Mouse (Mus musculus) testis, postnatal 10 days (tissue): Measurements from ENCODE around the gene Frmd4a.
"Not testable (repeated sequence)": the region's sequence is repeated elsewhere in the genome, so short reads cannot be mapped to it uniquely, and the experiment has no call there.

ENCODE experiments used
- DNase-seq: peaks from one replicate; pipeline ENCODE4 v3.0.0; 2021; ENCODE audit warnings: low spot score

Gene Frmd4a

DNA sequence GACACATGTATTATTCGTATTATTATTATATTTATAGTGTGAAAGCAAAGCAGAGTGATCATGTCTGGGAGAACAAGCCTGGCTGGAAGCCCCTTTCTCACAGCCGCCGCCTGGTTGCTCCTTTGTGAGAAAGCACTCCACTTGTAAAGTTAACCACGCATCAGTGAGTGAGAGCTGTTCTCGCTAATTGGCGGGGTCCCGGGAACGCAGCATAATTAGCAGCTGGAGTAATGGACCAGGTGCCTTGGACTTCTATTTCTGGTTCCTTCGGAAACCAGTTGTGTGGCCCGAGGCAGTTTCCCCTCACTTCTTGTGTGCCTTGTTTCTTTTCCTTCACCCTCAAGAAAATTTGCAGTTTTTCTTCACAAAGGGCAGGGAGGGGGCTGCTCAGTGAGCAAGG is 538.7 kb downstream of the Frmd4a start:
- DNase-seq: no peak

DNA sequence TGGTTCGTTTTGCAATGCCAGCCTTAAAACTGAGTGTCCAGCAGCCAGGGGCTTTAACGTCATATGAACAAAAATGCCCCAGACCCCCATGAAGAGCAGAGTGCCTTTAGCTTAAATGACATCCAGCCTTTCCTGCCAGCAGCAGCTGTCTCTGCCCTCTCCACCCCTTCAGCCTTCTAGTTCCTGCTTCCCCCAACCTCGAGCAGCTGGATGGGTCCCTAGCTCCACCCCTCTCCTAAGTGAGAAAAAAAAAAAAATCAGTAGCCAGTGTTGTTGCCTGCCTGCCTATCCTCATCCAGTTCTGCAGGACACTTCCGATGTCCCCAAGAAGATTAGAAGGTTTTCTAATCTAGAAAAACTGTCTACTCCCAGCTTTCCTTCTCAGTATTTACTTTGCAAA is 539.5 kb downstream of the Frmd4a start:
- no peak for DNase-seq

DNA sequence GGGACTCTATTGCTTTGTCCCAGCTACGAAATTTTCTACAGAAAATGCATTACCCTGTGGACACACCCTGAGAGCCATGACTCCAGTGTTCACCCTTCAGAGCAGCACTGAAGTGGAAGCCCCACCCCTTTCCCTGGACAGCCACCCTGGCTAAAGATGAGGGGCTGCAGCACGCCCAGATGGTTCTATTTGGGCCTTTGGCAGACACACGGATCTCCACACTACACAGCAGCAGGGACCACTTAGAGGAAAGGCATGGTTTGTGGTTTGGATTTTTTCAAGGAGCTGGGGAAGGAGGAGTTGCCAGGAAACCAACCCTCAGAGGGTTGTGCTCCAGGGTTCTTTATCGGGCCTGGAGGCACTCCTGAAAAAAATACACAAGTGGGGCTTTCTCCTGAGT is 539.9 kb downstream of the Frmd4a start:
- DNase-seq: no peak

DNA sequence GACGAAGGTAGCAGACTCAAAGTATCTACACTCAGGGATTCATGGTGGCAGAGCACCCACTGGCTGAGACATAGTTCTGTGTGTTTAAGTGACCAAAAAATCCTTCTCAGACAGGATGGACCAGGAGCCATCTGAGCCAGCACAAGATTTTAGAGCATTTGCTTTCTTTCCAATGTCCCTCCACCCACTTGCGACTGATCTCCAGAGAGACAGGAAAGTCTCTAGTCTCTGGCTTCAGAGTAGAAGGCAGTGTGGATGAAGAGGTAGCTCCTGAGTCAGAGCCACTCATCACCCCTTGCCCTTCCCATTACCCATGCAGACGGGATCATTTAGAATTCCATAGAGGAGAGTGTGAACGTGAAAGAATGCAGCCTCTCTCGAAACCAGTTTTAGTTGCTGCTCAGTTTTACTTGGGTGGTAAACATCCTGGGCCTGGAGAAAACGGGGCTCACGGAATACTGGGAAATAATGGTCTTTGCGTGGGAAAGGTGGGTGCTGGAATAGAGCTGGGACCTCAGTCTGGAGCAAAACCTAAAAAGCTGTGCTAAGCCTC is 541.2 kb downstream of the Frmd4a start:
- DNase-seq: no peak

DNA sequence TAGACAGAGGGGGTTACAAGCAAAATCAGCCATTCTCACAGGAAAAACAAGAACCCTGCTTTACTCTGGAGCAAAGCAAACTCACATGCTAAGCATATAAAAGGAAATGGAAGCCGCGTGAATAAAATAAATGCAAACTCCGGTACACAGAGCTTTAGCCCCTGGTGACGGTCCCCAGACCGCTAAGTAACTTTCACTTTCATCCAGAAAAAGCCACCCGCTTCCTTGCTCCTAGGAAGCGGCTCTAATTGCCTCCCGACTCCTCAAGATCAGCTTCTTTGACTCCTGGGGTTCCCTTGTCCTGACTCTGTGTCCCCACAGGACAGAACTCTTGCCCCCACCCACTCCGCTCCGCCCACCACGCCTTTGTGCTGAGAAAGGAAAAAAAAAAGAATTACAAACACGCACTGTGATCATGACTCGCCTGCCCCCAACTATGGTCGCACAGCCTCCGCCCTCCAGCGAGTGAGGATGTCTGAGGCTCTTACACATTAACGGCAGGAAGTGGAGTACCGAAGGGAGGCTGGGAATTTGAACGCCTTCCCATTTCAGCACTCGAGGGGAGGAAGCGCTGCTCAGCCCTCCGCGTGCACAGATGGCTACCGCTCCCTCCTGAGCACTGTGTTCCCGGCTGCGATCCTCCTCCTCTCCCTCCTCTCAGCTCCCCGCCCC is 541.8 kb downstream of the Frmd4a start:
- peak; percentile 80 for DNase-seq

DNA sequence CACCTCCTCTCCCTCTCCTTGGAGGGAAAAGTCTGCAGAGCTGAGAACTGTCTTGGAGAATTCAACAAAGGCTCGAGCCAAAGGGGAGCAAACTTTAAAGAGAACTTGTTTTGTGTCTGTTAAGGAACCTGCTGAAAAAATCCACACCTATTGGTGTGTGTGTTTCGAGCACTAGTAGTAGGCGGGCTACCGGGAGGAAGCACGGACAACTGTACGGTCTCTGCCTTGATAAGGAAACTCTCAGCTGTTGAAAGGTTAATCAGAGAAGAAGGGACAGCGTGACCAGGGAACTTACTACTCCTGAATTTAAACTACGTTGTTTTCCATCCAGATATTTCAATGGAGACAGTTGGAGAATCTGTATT is 542.3 kb downstream of the Frmd4a start:
- no peak for DNase-seq

DNA sequence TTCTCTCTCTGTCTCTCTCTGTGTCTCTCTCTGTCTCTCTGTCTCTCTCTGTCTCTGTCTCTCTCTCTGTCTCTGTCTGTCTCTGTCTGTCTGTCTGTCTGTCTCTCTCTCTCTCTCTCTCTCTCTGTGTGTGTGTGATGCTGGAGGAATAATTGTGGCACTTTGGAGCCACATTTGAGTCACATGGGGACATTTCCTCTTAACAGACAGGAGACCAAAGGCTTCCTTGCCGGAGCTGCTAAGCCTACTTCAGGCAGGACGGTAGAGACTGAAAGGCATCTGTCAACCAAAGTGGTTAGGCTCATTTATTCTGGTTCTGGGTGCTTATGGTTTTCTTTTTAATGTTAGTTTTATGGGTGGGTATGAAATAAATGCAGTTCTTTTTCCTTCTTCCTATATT is 543.0 kb downstream of the Frmd4a start:
- not testable (repeated sequence) for DNase-seq

DNA sequence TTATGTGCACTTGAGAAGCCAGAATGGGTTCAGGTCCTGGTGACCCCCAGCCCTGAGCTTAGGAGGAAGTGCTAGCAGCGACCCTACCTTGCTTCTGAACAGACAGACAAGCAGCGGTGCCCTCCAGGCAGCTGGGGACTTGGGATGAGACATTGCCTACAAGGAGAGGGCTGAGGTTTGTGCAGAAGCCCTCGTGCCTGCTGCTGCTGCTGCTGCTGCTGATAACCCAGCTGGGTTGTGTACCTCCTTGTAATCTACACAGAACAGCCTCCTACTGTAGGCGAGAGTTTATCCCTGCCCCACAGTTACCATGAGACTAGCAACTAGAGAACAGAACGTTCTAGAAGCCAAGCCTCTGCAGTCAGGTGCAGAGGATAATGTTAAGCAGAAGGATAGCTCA is 543.7 kb downstream of the Frmd4a start:
- DNase-seq: no peak

DNA sequence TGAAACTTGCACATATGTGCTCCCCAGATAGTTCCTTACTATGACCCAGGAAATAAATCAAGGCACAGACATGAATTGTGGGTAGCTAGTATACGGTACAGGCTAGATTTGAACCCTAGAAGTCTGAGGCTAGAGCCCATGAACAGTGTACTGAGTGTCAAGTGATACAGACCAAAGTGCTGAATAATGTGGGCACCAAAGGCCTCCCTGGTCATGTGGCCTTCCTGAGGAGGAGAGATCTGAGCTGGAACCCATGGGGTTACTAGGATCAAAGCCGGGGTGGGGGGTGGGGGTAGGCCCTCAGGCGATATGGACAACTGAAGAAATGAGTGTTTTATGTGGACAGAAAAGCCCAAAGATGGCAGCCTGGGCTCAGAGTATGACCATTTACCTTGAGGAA is 544.9 kb downstream of the Frmd4a start:
- DNase-seq: no peak

DNA sequence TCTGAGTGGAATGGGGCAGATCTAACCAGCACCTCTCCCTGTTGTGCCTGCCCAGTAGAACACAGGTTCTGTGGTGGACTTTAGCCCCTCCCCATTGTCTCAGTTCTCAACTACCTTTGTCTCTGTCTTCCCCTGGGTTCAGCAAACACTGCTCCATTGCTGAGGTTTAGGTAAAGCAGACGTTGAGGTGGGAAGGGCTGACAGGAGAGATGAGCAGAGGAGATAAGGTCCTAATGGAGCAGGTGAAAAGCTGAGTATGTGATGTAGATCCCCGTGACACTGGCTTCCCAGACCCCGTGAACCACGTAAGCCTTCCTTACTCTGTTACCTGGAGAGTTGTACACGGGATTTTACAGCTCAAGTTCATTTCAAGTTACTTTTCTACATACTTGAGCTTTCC is 545.3 kb downstream of the Frmd4a start:
- DNase-seq: no peak

DNA sequence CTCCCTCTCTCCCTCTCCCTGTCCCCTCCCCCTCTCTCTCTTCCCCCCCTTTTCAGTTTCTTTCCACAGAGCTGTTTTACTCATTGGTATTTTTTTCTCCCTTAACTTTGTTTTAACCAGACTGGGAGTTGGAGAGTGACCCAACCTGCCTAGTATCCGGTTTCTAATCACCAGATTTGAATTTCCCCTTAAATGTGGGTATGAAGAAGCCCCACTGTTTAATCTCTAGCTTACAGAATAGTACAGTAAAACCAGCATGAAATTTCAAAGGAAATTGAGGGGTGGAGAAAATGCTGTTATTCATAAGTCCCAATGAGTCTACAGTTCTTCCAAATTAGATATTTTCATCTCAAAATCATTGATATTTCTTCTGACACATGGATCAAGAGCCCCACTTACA is 545.8 kb downstream of the Frmd4a start:
- no peak for DNase-seq

DNA sequence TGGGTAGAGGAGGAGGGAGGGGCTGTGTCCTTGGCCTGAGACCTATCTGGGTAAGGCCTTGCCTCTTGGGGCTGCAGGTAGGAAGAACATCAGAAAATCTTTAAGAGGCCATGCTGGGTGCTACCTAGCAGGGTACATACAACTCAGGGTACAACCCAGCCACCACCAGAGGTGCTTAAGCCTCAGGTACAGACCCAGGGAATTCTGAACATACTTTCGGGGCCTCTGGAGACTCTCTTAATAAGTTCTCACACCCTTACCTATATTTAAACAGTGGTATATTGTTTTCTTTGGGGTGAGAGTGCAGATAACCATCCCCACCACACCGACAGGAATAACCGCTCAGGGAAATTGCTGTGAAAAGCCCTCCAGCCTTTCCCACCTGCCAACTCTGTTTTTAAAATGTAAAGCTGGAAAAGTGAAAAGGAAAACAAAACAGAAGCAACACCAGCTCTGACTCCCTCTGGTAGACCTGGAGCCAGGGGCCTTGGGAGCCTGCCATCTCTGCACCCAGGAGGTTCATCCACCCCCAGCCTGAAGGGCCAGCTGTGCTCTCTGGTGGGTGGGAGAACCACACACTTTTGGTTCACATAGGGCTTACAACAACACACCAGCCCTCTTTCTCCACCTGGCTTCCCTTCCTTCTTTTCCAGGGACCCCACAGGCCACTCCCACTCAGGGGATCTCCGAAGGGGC is 548.9 kb downstream of the Frmd4a start:
- no peak for DNase-seq

DNA sequence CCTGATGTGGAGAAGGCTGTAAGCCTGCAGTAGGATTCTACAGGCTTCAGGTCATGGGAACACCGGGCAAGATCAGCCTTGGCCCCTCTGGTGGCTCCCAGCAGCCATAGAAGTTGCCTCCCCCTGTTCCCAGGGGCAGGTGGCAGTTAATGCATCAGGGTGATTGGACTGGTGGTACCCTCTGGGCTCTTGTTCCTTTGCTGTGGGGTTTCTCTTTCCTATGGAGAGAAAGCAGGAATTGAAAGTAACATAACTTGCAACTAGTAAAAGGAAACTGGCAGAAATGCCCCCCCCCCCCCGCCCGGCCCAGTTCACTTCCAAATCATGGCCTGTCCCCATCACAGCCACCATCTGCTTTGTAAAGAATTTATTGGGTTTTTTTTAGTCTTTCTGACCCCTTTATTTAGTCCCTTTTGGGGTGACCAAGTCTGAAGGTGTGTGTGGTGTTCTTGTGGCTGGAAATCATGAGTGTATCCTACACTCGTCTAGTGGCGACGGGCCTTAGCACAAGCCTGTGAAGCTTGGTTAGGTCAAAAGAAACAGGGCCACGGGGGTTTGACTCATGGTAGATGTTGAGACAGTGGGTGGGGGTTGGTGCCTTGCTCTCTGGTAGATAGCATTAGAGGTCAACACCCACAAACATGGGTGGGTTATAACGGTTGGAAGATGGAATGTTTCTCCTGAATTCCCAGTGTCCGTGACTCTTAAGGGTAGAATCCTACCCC is 549.6 kb downstream of the Frmd4a start:
- no peak for DNase-seq

DNA sequence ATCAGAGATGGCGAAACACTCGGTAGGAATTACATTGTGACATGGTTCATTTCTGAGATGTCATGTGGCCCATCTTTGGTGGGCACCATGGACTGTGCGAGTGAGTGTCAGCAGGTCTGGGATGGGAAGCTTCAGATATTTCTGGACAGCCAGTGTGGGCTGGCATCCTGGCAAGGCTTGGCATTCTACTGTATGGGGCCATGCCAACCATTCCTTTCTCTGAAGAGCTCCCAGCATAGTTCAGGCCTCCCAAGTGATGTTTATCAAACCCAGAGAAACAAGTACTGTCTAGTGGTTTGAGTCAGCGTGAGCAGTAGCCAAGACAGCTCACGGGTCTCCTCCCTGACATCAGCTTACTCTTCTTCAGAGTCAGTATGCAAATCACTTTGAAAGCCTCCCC is 551.5 kb downstream of the Frmd4a start:
- DNase-seq: no peak

DNA sequence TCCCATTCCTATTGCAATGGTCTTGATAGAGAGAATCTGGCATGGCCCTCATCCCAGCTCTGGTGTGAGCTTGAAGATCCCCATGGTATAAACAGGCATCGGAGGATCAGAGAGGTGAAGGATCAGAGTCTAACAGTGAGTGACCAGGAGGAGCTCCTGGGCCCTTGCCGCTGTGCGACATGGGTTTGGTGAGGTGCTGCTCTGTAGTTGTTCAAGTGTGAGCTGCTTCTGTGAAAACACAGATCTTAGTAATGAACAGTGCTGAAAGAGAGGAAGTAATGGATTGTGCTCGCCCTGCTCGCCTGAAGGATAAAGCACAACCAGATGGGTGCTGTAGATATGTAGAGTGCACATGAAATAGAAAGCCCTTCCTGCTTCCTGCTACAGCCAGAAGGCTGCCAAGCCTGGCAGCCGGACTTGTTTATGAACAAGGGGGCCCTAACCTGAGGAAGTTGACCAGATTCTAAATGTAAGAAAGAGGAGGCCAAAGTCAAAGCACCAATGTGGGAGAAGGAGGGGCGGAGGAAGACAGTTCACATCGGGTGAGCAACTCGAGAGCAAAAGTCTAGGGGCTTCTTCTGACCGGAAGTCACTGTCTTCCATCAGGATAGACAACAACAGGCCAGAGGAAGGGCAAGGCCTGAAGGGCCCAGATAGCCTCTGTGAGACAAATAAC is 552.8 kb downstream of the Frmd4a start:
- DNase-seq: no peak

DNA sequence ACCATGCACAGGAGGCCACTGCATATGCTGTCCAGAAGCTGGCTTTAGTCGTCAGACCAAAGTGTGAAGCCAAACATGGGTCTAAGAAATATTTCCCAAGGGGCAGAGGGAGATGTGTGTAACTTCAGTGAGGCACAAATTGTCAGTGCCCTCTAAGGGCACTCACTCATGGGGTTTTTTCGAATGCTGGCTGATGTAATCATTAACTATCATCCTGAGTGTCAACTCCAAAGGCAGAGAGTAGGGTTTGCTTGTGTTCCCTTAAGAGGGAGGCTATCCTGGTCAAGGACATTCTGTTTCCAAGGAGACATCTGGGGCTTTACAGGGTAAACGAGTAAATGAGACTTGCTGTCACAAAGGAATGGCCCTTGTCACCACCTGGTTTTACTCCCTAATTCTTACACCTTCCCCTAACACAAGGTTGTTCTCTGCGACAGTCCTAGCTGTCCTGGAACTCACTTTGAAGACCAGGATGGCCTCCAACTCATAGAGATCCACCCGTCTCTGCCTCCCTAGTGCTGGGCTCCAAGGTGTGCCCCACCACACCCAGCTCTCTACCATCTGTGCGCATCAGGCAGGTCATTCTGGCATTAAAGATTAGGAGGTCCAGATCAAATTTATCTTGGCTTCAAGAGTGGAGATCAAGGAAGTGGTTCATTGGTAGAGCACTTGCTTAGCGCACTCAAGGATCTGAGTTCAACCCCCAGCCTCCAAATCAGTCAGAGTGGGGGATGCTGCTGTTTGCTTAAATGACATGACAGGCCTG is 555.2 kb downstream of the Frmd4a start:
- DNase-seq: no peak

DNA sequence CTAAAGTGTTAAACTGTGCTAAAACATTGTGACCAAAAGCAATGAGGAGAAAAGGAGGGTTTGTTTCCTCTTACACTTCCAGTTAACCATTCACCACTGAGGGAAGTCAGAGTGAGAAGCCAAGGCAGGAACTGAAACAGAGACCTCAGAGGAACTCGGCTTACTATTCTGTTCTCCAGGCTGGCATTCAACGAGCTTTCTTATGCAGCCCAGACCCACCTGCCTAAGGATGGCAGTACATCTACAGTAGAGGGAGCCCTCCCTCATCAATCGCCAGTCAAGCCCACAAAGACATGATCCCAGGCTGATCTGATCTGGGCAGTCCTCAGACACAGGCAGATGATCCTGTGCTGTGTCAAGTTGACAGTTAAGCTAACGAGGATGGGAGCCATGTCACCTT is 555.9 kb downstream of the Frmd4a start:
- no peak for DNase-seq

DNA sequence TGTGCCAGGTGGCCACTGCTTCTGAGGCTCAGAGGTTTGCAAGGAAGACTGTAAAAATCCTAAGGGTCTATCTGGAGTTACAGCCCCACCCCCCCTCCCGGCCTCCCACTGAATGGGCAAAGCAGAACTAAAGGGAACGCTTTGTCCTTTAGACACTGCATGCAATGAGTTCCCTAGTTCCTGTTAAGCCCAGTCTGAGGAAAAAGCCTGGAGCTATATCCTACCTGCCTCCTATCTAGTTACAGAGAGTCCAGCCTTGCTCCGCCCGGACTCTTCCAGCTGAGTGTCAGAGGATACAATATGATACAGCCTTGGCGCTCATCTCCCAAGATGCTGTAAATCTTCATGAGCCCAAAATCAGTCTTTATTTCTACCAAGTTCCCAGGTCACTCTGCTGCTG is 556.7 kb downstream of the Frmd4a start:
- DNase-seq: no peak

DNA sequence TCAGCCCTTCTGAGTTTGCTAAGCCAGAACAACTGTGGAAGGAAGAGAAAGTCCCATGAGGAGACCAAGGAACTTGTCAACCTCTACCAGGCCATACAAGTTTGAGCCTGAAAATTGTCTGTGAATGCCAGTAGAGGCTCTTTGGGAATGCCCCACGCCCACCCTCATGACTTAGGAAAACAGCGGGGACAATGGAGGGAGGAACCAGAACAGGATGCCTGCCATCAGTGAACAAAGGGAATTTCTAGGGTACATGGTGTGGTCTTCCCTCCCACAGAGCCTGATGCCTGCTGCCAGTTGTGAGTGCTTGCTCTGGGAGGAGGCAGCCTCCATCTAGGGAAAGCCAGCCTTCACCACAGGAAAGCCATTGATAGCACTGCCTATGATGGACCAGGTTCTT is 557.6 kb downstream of the Frmd4a start:
- no peak for DNase-seq

DNA sequence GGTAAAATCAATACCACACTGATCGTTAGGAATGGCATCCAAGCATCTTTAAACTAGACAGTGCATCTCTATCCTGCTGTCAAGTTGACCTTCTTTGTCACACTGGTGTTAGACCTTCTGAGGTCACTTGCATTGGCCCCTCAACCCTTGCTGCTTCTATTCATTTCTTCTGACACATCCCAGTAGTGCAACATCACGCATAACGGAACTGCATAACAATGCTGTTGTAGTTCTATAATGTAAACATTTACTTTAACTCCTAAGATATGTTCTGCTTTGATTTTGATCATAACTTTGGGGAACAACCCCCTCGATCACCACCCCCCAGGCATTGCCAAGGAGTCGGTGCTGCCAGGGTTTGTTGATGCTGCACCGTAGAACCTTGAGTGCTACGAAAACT is 558.5 kb downstream of the Frmd4a start:
- DNase-seq: no peak

DNA sequence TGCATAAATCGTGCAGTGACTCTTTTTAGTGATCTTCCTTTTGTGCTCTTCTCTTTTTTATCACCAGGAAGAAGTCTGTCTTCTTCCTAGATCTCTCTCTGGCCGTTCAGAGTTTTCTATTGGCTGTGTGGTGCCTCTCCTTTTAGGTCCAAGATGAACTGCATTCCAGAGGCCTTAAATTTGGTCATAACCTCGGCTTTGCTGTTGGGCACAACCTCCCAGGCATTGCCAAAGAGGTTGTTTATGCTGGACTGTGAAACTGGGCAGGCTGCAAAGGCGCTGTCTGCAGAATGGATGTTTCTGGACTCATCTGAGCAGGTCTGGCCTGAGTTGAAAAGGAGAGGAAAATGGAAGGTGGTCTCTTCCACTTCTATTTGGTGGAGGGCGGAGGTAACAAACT is 560.8 kb downstream of the Frmd4a start:
- no peak for DNase-seq
